Mouse (Mus musculus) CD4-positive, CD25-positive, alpha-beta regulatory T cell, adult 4 months (primary cell): Measurements from ENCODE around the gene Snrnp40. TPM values are rescaled to one million over a fixed set of nuclear protein-coding genes. Genes with fewer than 3 reads are reported as not detected.

Source experiments
- ATAC-seq: one replicate; pipeline ENCODE4 v1.8.0; 2017
- polyA plus RNA-seq, 2 experiments: library from polyadenylated mRNA; unstranded; fragments of 100-300 nt; shearing (Covaris generic); gene quantifications; one replicate each; pipeline ENCODE4 v1.2.1; 2017

Gene Snrnp40
- 10 to 100 TPM; 62.7 to 63.8 TPM for polyA plus RNA-seq

- peak; percentile 98 for ATAC-seq
These were observed at the start of gene Snrnp40, which contains the start of gene Zcchc17 for GRCm38 (mm10) chr4:130359486-130360237. Gene Snrnp40 (plus strand): TSS chr4:130360132. Gene Zcchc17 (minus strand): TSS chr4:130359943.

DNA sequence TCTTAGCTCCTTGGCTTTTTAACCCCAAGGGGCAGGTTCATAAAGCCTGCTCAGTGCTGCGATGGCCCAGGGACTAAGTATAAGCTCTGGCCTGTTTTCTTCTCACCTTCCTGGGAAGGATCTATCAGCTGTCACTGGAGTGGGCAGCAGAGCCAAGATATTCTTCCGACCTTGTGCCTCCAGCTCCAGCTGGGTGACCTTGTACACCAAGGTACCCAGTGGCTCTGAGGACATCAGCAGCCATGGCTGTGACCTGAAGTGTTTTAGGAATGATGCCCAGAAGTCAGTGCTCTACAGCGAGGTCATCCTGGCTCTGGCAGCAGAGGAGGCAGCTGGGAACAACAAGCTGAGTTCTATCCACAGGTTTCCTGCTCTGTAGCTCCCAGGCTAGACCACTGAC lies 47.4 kb upstream of the Snrnp40 start:
- no peak for ATAC-seq

DNA sequence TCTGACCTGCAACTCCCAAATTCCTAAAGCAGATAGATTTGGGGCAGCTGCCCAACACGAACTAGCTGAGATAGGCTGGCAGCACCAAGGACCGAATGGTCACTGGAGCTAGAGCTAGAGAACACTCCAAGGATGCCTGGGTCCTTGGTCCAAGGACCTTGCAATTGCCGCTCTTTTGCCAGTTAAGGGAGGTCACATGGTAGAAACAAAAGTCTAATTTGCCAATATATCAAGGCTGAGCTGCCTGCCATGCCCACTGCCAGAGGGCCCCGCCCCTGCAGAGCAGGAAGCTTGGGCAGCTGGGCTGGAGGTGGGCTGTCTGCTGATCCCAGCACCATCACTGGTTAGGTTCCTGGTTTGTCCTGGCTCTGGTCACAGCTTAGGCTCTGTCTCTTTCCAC lies 46.4 kb upstream of the Snrnp40 start:
- ATAC-seq, result no peak

DNA sequence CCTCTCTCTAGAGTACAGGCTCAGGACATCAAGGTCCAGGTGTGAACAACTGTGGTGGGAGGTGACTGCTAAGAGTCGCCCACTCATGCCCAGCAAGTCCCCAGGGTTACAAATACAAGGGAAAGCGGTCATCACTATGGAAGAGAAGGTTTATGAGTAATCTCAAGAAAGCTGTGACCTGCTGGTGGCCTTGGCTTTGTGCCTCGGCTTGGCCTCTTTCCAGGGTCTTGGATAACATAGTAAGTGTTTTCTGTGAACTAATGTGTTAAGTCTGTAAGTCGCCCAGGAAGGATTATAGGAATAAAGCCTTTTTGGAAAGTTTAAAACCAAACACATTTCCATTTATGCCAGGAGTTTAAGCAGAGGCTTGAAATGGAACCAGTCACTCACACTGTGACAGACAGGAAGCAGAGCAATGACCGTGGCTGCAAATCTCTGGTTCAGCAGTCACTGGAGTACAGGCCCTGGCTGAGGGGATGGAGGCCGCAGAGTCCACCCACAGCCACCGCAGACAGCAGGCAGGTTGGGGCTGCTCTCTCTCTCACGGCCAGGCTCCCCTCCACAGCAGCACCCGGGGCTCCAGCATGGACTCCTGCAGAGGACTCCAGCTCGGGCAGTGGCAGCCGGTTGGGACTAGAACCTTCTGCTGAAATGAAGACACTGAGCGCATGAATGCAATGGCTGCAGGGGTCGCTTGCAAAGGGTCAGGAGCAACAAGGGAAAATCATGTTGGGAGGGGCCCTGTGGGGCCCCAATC lies 44.0 kb upstream of the Snrnp40 start:
- ATAC-seq, result no peak

- no peak for ATAC-seq
These were observed 43.2 kb upstream of the Snrnp40 start for GRCm38 (mm10) chr4:130316691-130317090.

DNA sequence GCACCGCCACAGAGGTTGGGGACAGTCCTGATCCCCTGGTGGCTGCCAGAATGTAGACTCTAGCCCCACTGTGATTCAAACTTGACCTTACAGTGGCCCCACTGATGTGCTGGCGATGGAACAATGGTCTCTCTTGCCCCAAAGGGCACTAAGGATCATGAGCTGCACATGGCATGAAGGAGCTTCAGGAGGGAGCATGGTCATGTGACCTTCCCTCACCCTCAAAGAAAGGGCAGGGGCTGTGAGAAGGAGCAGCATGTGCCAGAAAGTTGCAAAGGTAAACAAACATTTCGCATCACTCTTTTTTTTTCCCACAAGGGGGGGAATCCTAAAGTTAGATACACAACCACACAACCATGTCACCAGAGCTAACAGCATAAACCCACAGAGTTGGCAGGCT lies 41.8 kb upstream of the Snrnp40 start:
- ATAC-seq, result no peak

- no peak for ATAC-seq
These were observed 40.4 kb upstream of the Snrnp40 start for GRCm38 (mm10) chr4:130319564-130319963.

DNA sequence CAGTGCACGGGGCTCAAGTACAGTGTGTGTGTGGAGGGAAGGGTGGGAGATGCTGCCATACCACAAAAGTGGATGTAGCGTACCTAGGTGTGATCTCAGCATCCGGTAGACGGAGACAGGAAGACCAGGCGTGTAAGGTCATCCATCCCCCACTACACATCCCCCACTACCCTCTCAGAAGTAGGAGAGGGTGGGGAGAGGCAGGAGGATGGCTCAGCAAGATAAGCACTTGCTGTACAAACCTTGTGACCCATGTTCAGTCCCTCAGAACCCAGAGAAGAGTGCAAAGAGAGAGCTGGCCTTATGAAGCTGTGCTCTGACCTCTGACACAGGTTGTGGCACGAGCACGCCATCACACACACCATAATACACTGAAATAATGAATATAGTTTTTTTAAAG lies 38.3 kb upstream of the Snrnp40 start:
- no peak for ATAC-seq

DNA sequence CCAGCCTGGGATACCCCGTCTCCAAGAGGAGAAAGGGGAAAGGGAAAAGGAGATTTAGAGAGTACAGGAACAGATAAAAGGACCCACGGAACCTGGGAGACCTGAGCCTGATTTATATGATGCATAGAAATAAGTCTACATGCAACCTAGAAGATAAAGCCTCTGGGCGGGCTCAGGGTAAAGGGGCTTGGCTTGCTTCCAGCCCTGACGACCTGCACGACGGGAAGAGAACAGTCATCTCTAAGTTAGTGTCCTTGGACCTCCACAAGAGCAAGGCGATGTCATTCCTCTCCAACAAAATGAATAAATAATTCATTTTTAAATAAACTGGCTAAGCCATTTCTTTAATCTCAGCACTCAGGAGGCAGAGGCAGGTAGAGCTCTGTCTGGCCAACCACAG lies 37.4 kb upstream of the Snrnp40 start:
- ATAC-seq, result no peak

DNA sequence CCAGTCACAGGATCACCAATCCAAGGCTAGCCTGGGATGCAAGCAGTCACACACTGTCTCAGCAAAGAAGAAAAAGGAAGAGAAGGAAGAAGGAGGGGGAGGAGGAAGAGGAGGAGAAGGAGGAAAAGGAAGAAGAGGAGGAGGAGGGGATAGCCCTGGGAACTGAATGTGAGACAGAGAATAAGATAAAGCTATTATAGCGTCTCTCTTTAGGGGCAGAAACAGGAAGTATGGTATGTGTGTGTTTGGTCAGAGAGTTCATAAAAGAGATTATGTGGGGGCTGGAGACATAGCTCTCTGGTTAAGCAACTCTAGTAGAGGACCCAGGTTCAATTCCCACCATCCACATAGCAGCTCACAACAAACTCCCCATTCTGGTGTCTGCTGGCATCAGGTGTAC lies 36.8 kb upstream of the Snrnp40 start:
- no peak for ATAC-seq

- no peak for ATAC-seq
These were observed 36.3 kb upstream of the Snrnp40 start for GRCm38 (mm10) chr4:130323607-130324006.

DNA sequence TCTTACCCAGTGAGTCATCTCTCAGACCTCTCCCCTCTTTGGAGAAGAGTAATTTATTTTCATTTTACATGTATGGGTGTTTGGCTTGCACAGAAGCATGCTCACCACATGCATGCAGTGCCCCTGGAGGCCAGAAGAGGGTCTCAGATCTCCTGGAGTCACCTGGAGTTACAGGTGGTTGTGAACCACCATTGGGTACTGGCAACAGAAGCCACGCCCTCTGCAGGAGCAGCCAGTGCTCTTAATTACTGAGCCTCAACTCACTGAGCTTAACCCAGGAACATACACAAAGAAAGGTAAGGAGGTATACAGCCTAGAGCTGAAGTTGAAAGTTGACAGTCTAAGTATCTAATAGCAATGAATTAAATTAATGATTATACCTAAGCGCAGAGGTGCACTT lies 34.5 kb upstream of the Snrnp40 start:
- ATAC-seq, result no peak

GRCm38 (mm10) chr4:130327366-130327765 lies 32.6 kb upstream of the Snrnp40 start:
- no peak for ATAC-seq

GRCm38 (mm10) chr4:130335867-130336266 lies 24.1 kb upstream of the Snrnp40 start:
- ATAC-seq, result no peak

- ATAC-seq, result peak; percentile 57
These were observed 18.2 kb upstream of the Snrnp40 start for GRCm38 (mm10) chr4:130341691-130342090.

GRCm38 (mm10) chr4:130349666-130350065 lies 10.3 kb upstream of the Snrnp40 start:
- ATAC-seq, result no peak

GRCm38 (mm10) chr4:130350690-130351422 lies 9.1 kb upstream of the Snrnp40 start:
- ATAC-seq, result no peak

- no peak for ATAC-seq
These were observed 7.3 kb upstream of the Snrnp40 start for GRCm38 (mm10) chr4:130352588-130352987.

DNA sequence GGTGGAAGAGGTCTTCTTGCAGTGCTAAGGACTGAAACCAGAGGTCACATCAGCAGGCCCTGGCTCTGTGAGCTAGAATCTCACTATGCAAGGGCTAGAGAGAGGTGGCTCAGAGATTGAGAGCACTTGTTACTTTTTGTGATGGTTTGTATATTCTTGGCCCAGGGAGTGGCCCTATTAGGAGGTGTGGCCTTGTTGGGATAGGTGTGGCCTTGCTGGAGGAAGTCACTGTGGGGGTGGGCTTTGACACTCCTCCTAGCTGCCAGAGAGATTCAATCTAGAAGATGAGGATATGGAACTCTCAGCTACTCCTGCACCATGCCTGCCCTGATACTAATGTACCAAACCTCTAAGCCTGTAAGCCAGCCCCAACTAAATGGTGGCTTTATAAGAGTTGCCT lies 2.0 kb upstream of the Snrnp40 start:
- ATAC-seq, result no peak

DNA sequence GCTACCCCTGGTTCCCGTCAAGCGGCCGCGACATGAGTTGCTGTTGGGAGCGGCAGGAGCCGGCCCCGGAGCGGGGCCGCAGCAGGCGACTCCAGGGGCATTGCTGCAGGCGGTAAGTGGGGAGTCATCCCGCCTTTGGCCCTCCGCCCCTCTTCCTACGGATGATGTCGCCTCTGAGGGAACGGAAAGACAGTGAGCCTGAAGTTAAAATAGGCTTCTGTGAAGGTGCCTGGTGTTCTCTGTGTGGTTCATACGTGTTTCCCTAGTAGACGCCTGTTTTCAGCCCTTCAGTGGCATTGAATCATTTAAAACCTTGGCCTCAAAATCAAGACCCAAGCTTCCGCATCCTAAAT lies 282 bp downstream of the Snrnp40 start:
- ATAC-seq, result peak; percentile 21

DNA sequence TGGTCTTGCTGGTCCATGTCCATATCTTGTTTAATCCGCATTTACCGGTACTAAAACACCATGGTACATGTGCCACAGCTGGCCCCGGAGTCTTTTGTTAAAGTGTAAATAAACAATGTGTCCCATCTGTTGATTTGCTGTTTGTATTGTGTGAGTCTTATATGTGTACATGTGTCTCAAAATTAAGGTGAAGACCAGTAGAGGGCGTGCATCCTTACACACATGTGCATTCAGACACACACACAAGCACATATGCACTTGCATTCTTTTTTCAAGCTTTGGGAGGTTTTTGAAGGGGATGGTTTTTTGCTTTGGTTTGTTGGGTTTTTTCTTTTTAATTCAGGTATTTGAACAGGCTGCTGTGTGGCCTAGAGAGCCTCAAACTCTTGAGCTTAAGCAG lies 16.7 kb downstream of the Snrnp40 start:
- ATAC-seq, result no peak

DNA sequence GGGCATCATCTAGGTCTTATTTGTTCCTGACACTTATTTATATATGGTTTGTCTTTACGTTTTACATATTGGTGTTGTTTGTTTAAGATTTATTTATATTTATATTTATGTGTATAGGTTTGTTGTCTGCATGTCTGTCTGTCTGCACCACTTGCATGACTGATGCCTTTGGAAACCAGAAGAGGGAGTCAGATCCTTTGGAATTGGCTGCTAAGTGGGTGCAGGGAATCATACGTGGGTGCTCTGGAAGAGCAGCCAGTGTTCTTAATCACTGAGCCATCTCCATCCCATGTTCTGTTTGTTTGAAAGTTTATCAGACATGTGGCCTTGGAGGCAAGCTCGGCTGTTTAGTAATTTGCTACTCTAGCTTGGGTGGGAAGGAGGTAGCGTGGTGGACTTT lies 17.6 kb downstream of the Snrnp40 start:
- no peak for ATAC-seq

DNA sequence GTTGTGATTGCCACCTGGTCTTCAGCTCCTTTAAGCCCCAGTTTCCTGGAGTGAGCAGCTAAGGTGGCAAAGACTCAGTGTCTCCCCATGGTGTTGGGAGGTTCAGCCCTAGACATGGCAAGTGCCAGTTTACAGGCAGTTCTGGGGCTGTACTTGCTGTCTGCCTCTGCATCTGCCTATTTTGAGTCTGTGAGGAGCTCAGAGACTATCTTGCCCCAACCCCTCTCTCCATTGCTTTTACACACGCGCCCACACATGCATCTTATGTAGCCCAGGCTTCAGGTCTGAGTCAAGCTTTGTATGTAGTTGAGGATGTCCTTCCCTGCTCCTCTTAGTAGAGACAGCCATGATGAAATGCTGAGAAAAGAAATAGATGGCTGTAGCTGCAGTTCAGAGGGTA lies 19.2 kb downstream of the Snrnp40 start:
- ATAC-seq, result no peak

GRCm38 (mm10) chr4:130380418-130380817 lies 20.5 kb downstream of the Snrnp40 start:
- no peak for ATAC-seq
